Mouse (Mus musculus) lung, embryonic 14.5 days (tissue): ENCODE results near the gene Leng8. TPM values are rescaled to one million over a fixed set of nuclear protein-coding genes. Genes with fewer than 3 reads are reported as not detected.

Source experiments
- ATAC-seq: fragments of 200-750 bp; cut with Nextera tagmentation; 2 replicates; pipeline ENCODE4 v1.8.0; 2017; ENCODE audit warnings: mild to moderate bottlenecking, moderate TSS enrichment, moderate library complexity; ENCODE audit not compliant: insufficient read depth
- DNase-seq: peaks from one replicate; pipeline ENCODE4 v3.0.0-alpha.2; 2015
- H3K27ac ChIP-seq: fragments of 300-500 bp; sonication (generic); 2 replicates; pipeline ENCODE4 v1.5.1; 2014; ENCODE audit warnings: low read depth, mild to moderate bottlenecking, moderate library complexity
- H3K27me3 ChIP-seq: fragments of 300-500 bp; sonication (generic); 2 replicates; pipeline ENCODE4 v1.6.1; 2014; ENCODE audit warnings: low read length, control low read depth; ENCODE audit not compliant: insufficient read depth
- H3K36me3 ChIP-seq: fragments of 300-500 bp; sonication (generic); 2 replicates; pipeline ENCODE4 v1.6.1; 2014; ENCODE audit warnings: control low read depth; ENCODE audit not compliant: insufficient read depth
- H3K4me1 ChIP-seq: fragments of 300-500 bp; sonication (generic); 2 replicates; pipeline ENCODE4 v1.6.1; 2014; ENCODE audit warnings: antibody characterized with exemption, control low read depth; ENCODE audit not compliant: insufficient read depth
- H3K4me2 ChIP-seq: fragments of 300-500 bp; sonication (generic); 2 replicates; pipeline ENCODE4 v1.6.1; 2014; ENCODE audit warnings: mild to moderate bottlenecking
- H3K4me3 ChIP-seq: fragments of 300-500 bp; sonication (generic); 2 replicates; pipeline ENCODE4 v1.5.1; 2014; ENCODE audit warnings: low read depth, low read length
- H3K9ac ChIP-seq: fragments of 300-500 bp; sonication (generic); 2 replicates; pipeline ENCODE4 v1.6.1; 2014
- H3K9me3 ChIP-seq: fragments of 300-500 bp; sonication (generic); 2 replicates; pipeline ENCODE4 v1.6.1; 2016; ENCODE audit warnings: low read depth, low read length, control low read depth
- CTCF ChIP-seq: IDR thresholded peaks from 2 replicates; pipeline ENCODE4 v1.5.1; 2016; ENCODE audit warnings: antibody characterized with exemption, low read depth
- WGBS: fragments of 180-500 bp; shearing (Covaris S2); extraction: QIAGEN DNeasy Blood & Tissue Kit; methylation state at CpG from one replicate; pipeline ENCODE4 v1.1.7; 2014; 5-methylcytosine and 5-hydroxymethylcytosine counted together
- polyA plus RNA-seq: library from polyadenylated mRNA; unstranded; fragments of >200 nt; fragmentation: Nextera tagmentation; extraction: Ambion mirVana; gene quantifications from 2 replicates; pipeline ENCODE4 v1.2.1, GENCODE M21; 2014

Gene Leng8
- polyA plus RNA-seq, 1 experiment from 2014 or later: 51.2 TPM

- H3K9me3 ChIP-seq: no peaks in the 10 kb centered on the region
- H3K27ac ChIP-seq: no peak overlapping the region
- H3K4me1 ChIP-seq: no peaks in the 10 kb centered on the region
- H3K27me3 ChIP-seq: peaks cover 31% of the 10 kb centered on the region
- no peak overlapping the region for H3K4me3 ChIP-seq
- DNase-seq (no peak), ATAC-seq (no peak)
- 49% methylated on average over 11 of the region's 11 CpGs for WGBS
- H3K4me2 ChIP-seq: no peak overlapping the region
- H3K9ac ChIP-seq: no peak overlapping the region
- no peaks in the 10 kb centered on the region for H3K36me3 ChIP-seq
- TF ChIP-seq CTCF: no peak
Measured at GRCm38 (mm10) chr7:4122076-4122768, 14.6 kb upstream of the Leng8 start.

- ATAC-seq: no peak
- no peaks in the 10 kb centered on the region for H3K9me3 ChIP-seq
- H3K27me3 ChIP-seq: peaks cover 31% of the 10 kb centered on the region
- H3K9ac ChIP-seq: no peak overlapping the region
- H3K4me2 ChIP-seq: no peak overlapping the region
- no peak for DNase-seq
- no peak overlapping the region for H3K4me3 ChIP-seq
- no peaks in the 10 kb centered on the region for H3K36me3 ChIP-seq
- H3K4me1 ChIP-seq: no peaks in the 10 kb centered on the region
- H3K27ac ChIP-seq: no peak overlapping the region
- 80% methylated on average over 10 of the region's 10 CpGs for WGBS
- TF ChIP-seq CTCF: no peak
Measured at GRCm38 (mm10) chr7:4122783-4123182, 14.1 kb upstream of the Leng8 start.

GRCm38 (mm10) chr7:4123732-4124131 lies 13.1 kb upstream of the Leng8 start:
- Histone ChIP-seq H3K4me3 (no peak overlapping the region), H3K9ac (no peak overlapping the region), H3K4me1 (no peaks in the 10 kb centered on the region), H3K27ac (no peak overlapping the region), H3K27me3 (peaks cover 24% of the 10 kb centered on the region), H3K36me3 (no peaks in the 10 kb centered on the region), H3K4me2 (no peak overlapping the region), H3K9me3 (no peaks in the 10 kb centered on the region)
- TF ChIP-seq CTCF: no peak
- 76% methylated on average over 1 of the region's 1 CpGs for WGBS
- DNase-seq (peak; percentile 21), ATAC-seq (no peak)

GRCm38 (mm10) chr7:4124315-4124759 lies 12.5 kb upstream of the Leng8 start:
- DNase-seq (peak; percentile 66), ATAC-seq (peak; percentile 72)
- Histone ChIP-seq H3K4me1 (no peaks in the 10 kb centered on the region), H3K36me3 (no peaks in the 10 kb centered on the region), H3K9ac (no peak overlapping the region), H3K27me3 (peaks cover 19% of the 10 kb centered on the region), H3K4me2 (peak overlapping the region; percentile 23; the same call in 1 of the 2 replicates), H3K27ac (no peak overlapping the region), H3K9me3 (no peaks in the 10 kb centered on the region), H3K4me3 (no peak overlapping the region)
- TF ChIP-seq CTCF: peak; percentile 59
- 2% methylated on average over 9 of the region's 10 CpGs for WGBS

GRCm38 (mm10) chr7:4124856-4125255 lies 12.0 kb upstream of the Leng8 start:
- no peak for TF ChIP-seq CTCF
- Histone ChIP-seq H3K27ac (no peak overlapping the region), H3K9me3 (no peaks in the 10 kb centered on the region), H3K9ac (no peak overlapping the region), H3K27me3 (peaks cover 14% of the 10 kb centered on the region), H3K4me2 (no peak overlapping the region), H3K4me1 (no peaks in the 10 kb centered on the region), H3K4me3 (no peak overlapping the region), H3K36me3 (no peaks in the 10 kb centered on the region)
- DNase-seq (no peak), ATAC-seq (no peak)
- WGBS: 18% methylated on average over 5 of the region's 5 CpGs

- peak; percentile 33 for TF ChIP-seq CTCF
Measured at GRCm38 (mm10) chr7:4125306-4125705, 11.5 kb upstream of the Leng8 start.

GRCm38 (mm10) chr7:4126992-4127785 lies 9.7 kb upstream of the Leng8 start:
- H3K27me3 ChIP-seq: no peaks in the 10 kb centered on the region
- H3K4me3 ChIP-seq: no peak overlapping the region
- ATAC-seq (no peak), DNase-seq (no peak)
- H3K4me1 ChIP-seq: no peaks in the 10 kb centered on the region
- H3K4me2 ChIP-seq: no peak overlapping the region
- H3K9me3 ChIP-seq: no peaks in the 10 kb centered on the region
- no peak overlapping the region for H3K27ac ChIP-seq
- H3K9ac ChIP-seq: no peak overlapping the region
- WGBS: 86% methylated on average over 11 of the region's 11 CpGs
- no peaks in the 10 kb centered on the region for H3K36me3 ChIP-seq
- TF ChIP-seq CTCF: no peak

More at GRCm38 (mm10) chr7:4125306-4125705, 11.5 kb upstream of the Leng8 start:
- no peaks in the 10 kb centered on the region for H3K36me3 ChIP-seq
- WGBS: 14% methylated on average over 9 of the region's 9 CpGs
- H3K4me2 ChIP-seq: no peak overlapping the region
- peaks cover 9% of the 10 kb centered on the region; the same call in 1 of the 2 replicates for H3K27me3 ChIP-seq
- DNase-seq: no peak
- no peak for ATAC-seq
- no peaks in the 10 kb centered on the region for H3K9me3 ChIP-seq
- H3K9ac ChIP-seq: no peak overlapping the region
- H3K4me1 ChIP-seq: no peaks in the 10 kb centered on the region
- no peak overlapping the region for H3K27ac ChIP-seq
- no peak overlapping the region for H3K4me3 ChIP-seq
